Mouse (Mus musculus) MEL (cell line): ENCODE data around the gene Stpg2.
"Not testable (repeated sequence)": the region's sequence is repeated elsewhere in the genome, so short reads cannot be mapped to it uniquely, and the experiment has no call there.

ENCODE experiments used
- BHLHE40 ChIP-seq: IDR thresholded peaks from 2 replicates; pipeline ENCODE4 v1.6.1; 2012; ENCODE audit warnings: low read depth, mild to moderate bottlenecking, inconsistent platforms, low read length, improper control_type of control experiment, borderline replicate concordance
- CHD2 ChIP-seq: IDR thresholded peaks from 2 replicates; pipeline ENCODE4 v1.6.1; 2011; ENCODE audit warnings: low read length, improper control_type of control experiment
- CTCF ChIP-seq, 3 experiments: IDR thresholded peaks in 2 of 3; conservative IDR thresholded peaks in 1 of 3; 2 replicates each; pipeline ENCODE4 v1.5.1; 2011 to 2012; ENCODE audit warnings: low read length in 3 of 3, low read depth in 2 of 3, mild to moderate bottlenecking in 2 of 3, improper control_type of control experiment in 1 of 3, inconsistent platforms in 1 of 3, mixed read lengths in 1 of 3, moderate library complexity in 1 of 3; ENCODE audit not compliant: control insufficient read depth in 1 of 3, insufficient read depth in 1 of 3, poor library complexity in 1 of 3, severe bottlenecking in 1 of 3
- E2F4 ChIP-seq: IDR thresholded peaks from 2 replicates; pipeline ENCODE4 v1.6.1; 2011; ENCODE audit warnings: low read depth, low read length, improper control_type of control experiment, borderline replicate concordance
- EP300 ChIP-seq, 2 experiments: IDR thresholded peaks; 2 replicates each; pipeline ENCODE4 v1.6.1; 2011; ENCODE audit warnings: improper control_type of control experiment in 2 of 2, low read length in 2 of 2, low read depth in 1 of 2, mild to moderate bottlenecking in 1 of 2
- HCFC1 ChIP-seq: IDR thresholded peaks from 2 replicates; pipeline ENCODE4 v1.6.1; 2012; ENCODE audit warnings: low read depth, mild to moderate bottlenecking, inconsistent platforms, low read length, improper control_type of control experiment, moderate library complexity
- JUND ChIP-seq: IDR thresholded peaks from 2 replicates; pipeline ENCODE4 v1.6.1; 2011; ENCODE audit warnings: low read depth, mild to moderate bottlenecking, improper control_type of control experiment, low read length
- POLR2A ChIP-seq, 2 experiments: IDR thresholded peaks; 2 replicates each; pipeline ENCODE4 v1.6.1; 2011 to 2012; ENCODE audit warnings: low read length in 2 of 2, mild to moderate bottlenecking in 2 of 2, control low read depth in 1 of 2, improper control_type of control experiment in 1 of 2, low read depth in 1 of 2, moderate library complexity in 1 of 2; ENCODE audit not compliant: control insufficient read depth in 1 of 2, insufficient read depth in 1 of 2, poor library complexity in 1 of 2
- POLR2AphosphoS5 ChIP-seq: IDR thresholded peaks from 2 replicates; pipeline ENCODE4 v1.6.1; 2012; ENCODE audit warnings: low read depth, borderline replicate concordance, mild to moderate bottlenecking, inconsistent platforms, low read length, moderate library complexity, mixed read lengths
- TAL1 ChIP-seq: IDR thresholded peaks from 2 replicates; pipeline ENCODE4 v1.6.1; 2012; ENCODE audit warnings: mild to moderate bottlenecking, inconsistent platforms, low read length, moderate library complexity, mixed read lengths
- ZC3H11A ChIP-seq: IDR thresholded peaks from 2 replicates; pipeline ENCODE4 v1.6.1; 2012; ENCODE audit warnings: low read depth, mild to moderate bottlenecking, inconsistent platforms, low read length, improper control_type of control experiment
- ZKSCAN1 ChIP-seq: IDR thresholded peaks from 2 replicates; pipeline ENCODE4 v1.6.1; 2012; ENCODE audit warnings: low read depth, mild to moderate bottlenecking, inconsistent platforms, low read length, improper control_type of control experiment, moderate library complexity
- ZMIZ1 ChIP-seq: IDR thresholded peaks from 2 replicates; pipeline ENCODE4 v1.6.1; 2012; ENCODE audit warnings: low read depth, mild to moderate bottlenecking, inconsistent platforms, low read length, improper control_type of control experiment, moderate library complexity
- ZNF384 ChIP-seq: IDR thresholded peaks from 2 replicates; pipeline ENCODE4 v1.6.1; 2012; ENCODE audit warnings: low read depth, mild to moderate bottlenecking, inconsistent platforms, low read length, improper control_type of control experiment

GRCm38 (mm10) chr3:139707396-139707795 is 501.9 kb downstream of the Stpg2 start:
- TF ChIP-seq CTCF (IDR thresholded peaks at IDR 0.05 in 2 of 3, conservative IDR thresholded peaks at IDR 0.05 in 1 of 3; ENCODE audit: control insufficient read depth in 1 of 3, insufficient read depth in 1 of 3, low read depth in 2 of 3, low read length in 3 of 3, poor library complexity in 1 of 3, severe bottlenecking in 1 of 3); JUND; E2F4; ZKSCAN1; TAL1; POLR2A (IDR thresholded peaks at IDR 0.05; ENCODE audit: control insufficient read depth in 1 of 2, insufficient read depth in 1 of 2, low read depth in 1 of 2, low read length in 2 of 2, poor library complexity in 1 of 2); POLR2AphosphoS5; ZC3H11A; BHLHE40; ZMIZ1; CHD2; ZNF384; HCFC1: not testable (repeated sequence)
- TF ChIP-seq EP300 (IDR thresholded peaks at IDR 0.05; ENCODE audit: low read depth in 1 of 2, low read length in 2 of 2) = peak; percentile 74 to 75
